Mouse (Mus musculus): ENCODE results near the gene Rnf44. TPM values are rescaled to one million over a fixed set of nuclear protein-coding genes. Genes with fewer than 3 reads are reported as not detected.

Rnf44 gene
- polyA plus RNA-seq, 1 experiment from 2014 or later = 115 TPM

DNA sequence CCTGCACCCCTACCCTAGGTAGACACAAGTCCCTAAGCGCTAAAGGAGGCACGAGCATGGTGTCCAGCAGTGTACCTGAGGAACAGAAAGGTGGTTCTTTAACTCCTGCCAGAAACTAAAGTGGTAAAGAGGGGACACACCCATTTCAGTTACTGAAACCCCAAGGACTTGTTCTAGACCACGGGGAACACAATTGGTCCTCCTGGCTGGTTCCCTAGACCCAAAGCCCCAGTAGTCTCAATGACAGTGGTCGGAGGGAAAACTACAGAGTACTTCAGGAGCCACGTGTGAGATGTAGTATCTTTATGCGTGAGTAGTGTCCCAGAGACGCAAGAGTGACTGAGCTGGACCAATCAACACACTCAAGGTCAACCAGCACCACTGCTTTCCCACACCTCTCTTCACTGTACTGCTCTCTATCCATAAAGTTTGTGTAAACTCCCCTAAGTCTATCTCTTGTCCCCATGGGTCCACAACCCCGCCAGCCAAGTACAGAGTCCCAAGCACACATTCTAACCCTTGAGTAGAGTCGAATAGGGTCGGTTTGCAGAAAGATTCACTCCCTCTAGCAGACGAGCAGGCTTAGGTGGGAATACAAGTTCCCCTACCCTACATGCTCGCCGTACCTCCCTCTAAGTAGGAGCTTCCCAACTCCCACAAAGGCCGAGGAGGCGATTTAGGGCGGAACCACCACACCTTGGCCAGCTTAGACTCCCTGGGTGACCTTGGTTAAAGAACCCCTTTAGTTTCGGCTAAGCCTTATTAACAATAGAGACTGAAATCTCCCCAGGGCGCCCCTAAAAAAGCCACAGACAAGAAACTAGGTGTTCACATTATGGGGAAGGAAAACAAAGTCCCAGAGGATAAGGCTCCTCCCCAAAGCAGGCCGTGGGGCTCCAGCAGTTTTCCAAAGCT is 7.3 kb downstream of the Rnf44 start:
- in situ Hi-C loops (cut with MboI; ENCODE audit: low pct_unique_long_range_greater_than_20kb) = loop anchor here (10.0 kb wide), 1 partner anchor 112 kb away; the partner anchor contains the start of gene Arl10
- ATAC-seq = peak; percentile 1
- ChIA-PET CTCF (interaction anchor here (1.2 kb wide), 1 partner anchor 124 kb away, joined by 3 read pairs; no protein-coding TSS in a partner anchor), POLR2A (interaction anchor here (1.0 to 1.1 kb wide), 2 partner anchors 65 to 78 kb away, joined by 3 read pairs; partner anchors contain the start of gene Faf2)
- TF ChIP-seq CTCF (IDR thresholded peaks at IDR 0.05) = no peak
- H3K27me3 ChIP-seq = no peaks in the 10 kb centered on the region
- DNase-seq (ENCODE audit: low read depth, low spot score) = no peak

DNA sequence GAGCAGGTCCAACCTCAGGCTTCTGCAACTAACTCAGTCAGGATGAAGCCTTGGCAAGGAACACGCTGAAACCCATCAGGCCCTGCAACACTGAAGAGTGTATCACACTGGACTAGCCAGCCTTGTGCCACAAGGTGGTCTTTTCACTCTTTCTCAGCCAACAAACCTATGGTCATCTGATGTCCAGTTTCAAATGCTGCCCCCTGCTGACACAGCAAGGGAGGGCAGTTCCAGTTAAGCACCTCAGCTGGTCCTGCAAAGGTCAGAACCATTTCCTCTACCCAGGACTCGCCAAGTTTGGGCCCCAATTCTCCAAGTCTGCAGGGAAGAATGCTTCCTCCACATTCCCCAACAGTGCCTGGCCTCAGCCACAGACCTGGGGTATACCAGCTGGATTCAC is 8.5 kb downstream of the Rnf44 start:
- ChIA-PET CTCF (interaction anchor here (0.9 to 2.2 kb wide), 6 partner anchors 9 to 64 kb away, joined by 3 to 8 read pairs (median 4); partner anchors contain the start of gene Faf2), POLR2A (interaction anchor here (0.9 kb wide), 1 partner anchor 217 kb away, joined by 3 read pairs; no protein-coding TSS in a partner anchor)
- ATAC-seq (no peak), DNase-seq (ENCODE audit: low read depth, low spot score) (no peak)
- H3K27me3 ChIP-seq = no peaks in the 10 kb centered on the region
- TF ChIP-seq CTCF (IDR thresholded peaks at IDR 0.05) = no peak
- in situ Hi-C loops (cut with MboI; ENCODE audit: low pct_unique_long_range_greater_than_20kb) = loop anchor here (10.0 kb wide), 1 partner anchor 110 kb away; the partner anchor contains the start of gene Arl10

DNA sequence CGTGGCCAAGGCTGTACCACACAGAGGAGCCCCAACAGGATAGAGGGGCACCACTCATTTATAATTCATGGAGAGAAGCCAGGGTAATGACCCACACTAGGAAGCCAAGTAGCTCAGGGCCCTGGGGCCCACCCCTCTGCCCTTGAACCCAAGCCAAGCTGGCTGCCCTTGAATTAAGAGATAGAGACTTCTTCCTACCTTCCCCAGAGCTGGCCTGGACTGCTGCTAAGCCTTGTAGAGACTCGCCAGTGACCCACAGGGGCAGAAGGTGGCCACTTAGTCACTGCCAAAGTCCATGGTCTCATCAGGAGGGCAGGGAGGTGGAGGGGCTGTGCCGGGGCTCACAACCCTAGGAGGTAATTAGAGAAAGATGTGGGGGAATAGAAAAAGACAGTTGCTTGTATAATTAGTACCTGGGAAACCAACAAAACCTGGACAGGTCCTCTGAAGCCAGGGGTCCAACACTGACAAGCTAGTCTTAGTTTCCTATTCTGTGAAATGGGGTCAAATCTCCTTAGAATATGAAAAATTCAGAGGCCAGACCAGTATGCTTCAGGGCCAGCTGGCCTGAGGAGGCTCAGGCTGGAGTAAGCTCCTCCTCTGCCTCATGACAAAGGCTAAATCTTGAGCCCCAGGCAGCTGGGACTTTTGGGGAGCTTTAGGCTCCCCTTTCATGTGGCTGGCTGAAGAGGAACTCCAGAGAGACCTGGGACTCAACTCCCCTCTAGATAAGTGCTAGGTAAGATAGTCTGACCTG is 9.4 kb downstream of the Rnf44 start:
- DNase-seq (ENCODE audit: low read depth, low spot score) (no peak), ATAC-seq (no peak)
- POLR2A ChIA-PET = no interaction called here
- in situ Hi-C loops (cut with MboI; ENCODE audit: low pct_unique_long_range_greater_than_20kb) = loop anchor here (10.0 kb wide), 1 partner anchor 110 kb away; the partner anchor contains the start of gene Arl10
- TF ChIP-seq CTCF (IDR thresholded peaks at IDR 0.05) = no peak
- no peaks in the 10 kb centered on the region for H3K27me3 ChIP-seq
- CTCF ChIA-PET = interaction anchor here (0.9 to 2.2 kb wide), 6 partner anchors 8 to 63 kb away, joined by 3 to 8 read pairs (median 4); partner anchors contain the start of gene Faf2

DNA sequence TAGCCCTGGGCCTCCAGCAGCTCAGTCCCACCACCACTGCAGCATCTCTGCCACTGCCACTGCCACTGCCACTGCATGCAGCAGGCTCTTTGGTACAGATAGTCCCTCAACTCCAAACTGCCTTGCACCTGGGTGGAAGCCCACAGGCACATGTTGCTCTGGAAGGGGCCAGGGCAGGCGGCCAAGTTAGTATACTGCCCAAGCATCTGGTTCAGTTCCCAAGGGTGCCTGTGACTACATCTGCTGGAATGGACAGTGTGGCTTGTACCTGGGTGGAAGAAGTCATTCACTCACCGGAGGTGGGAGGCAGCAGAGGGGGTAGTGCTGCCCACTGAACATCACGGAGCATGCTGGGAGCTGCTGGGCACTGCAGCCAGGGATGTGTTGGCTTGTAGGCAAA is 10.4 kb downstream of the Rnf44 start:
- H3K27me3 ChIP-seq = no peaks in the 10 kb centered on the region
- in situ Hi-C loops (cut with MboI; ENCODE audit: low pct_unique_long_range_greater_than_20kb) = loop anchor here (10.0 kb wide), 1 partner anchor 108 kb away; the partner anchor contains the start of gene Arl10
- no peak for TF ChIP-seq CTCF (IDR thresholded peaks at IDR 0.05)
- ATAC-seq (no peak), DNase-seq (ENCODE audit: low read depth, low spot score) (no peak)
- ChIA-PET POLR2A (interaction anchor here (0.9 kb wide), 1 partner anchor 12 kb away, joined by 3 read pairs; no protein-coding TSS in a partner anchor), CTCF (no interaction called here)

DNA sequence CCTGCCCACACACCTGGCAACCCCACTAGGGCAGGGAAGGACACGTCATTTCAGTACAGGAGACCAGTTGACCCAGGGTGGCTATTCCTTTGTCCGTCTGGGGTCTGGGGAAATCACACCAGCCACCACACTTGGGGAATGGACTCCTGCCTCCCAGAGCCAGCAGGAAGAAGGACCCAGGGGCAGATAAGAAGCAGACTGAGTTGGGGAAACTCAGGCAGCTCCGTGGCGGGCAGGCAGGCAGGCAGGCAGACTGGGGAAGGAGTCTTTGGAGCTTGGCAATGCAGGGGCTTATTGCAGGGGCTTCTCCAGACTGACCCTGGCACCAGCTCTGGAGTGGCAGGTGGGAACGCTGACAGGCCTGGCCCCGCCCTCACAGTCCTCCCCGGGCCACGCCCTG is 12.4 kb downstream of the Rnf44 start:
- no peaks in the 10 kb centered on the region for H3K27me3 ChIP-seq
- CTCF ChIA-PET = interaction anchor here (0.9 kb wide), 1 partner anchor 42 kb away, joined by 3 read pairs; no protein-coding TSS in a partner anchor
- POLR2A ChIA-PET = no interaction called here
- DNase-seq (ENCODE audit: low read depth, low spot score) = no peak
- TF ChIP-seq CTCF (IDR thresholded peaks at IDR 0.05) = no peak
- in situ Hi-C loops (cut with MboI; ENCODE audit: low pct_unique_long_range_greater_than_20kb) = loop anchor here (10.0 kb wide), 1 partner anchor 106 kb away; the partner anchor contains the start of gene Arl10
- ATAC-seq = no peak

DNA sequence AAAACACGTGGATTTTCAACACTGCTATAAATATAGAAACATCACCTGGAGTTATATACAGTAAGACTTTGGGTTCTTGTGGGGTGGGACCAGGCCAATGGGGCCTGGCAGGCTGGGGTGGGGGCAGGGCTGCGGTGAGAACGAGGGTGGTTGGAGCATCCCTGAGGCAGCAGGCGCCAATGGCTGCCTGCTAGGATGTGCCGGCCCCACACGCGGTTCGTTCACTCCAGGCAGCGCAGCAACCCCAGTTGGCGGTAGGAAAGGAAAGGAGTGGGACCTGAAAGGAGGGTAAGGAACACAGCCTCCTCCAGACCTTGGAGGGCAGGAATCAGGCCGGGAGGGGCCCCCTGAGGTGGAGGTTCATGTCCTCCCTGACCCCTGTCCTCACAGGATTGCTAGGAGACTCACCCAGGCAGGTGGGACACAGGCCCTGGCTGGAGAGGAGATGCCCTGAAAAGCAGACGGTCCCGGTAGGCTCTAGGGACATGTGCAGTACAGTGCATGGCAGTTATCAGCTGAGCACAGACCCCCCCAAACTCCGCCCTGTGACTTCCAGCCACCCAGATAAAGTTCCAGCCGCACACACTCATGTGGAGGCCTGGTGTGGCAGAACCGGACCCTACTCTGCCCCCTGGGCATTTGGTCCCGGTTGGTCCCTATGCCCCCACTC is 13.4 kb downstream of the Rnf44 start:
- no peak for TF ChIP-seq CTCF (IDR thresholded peaks at IDR 0.05)
- no peaks in the 10 kb centered on the region for H3K27me3 ChIP-seq
- ChIA-PET CTCF (no interaction called here), POLR2A (no interaction called here)
- ATAC-seq = no peak
- DNase-seq (ENCODE audit: low read depth, low spot score) = no peak
- in situ Hi-C loops (cut with MboI; ENCODE audit: low pct_unique_long_range_greater_than_20kb) = loop anchor here (10.0 kb wide), 1 partner anchor 106 kb away; the partner anchor contains the start of gene Arl10

DNA sequence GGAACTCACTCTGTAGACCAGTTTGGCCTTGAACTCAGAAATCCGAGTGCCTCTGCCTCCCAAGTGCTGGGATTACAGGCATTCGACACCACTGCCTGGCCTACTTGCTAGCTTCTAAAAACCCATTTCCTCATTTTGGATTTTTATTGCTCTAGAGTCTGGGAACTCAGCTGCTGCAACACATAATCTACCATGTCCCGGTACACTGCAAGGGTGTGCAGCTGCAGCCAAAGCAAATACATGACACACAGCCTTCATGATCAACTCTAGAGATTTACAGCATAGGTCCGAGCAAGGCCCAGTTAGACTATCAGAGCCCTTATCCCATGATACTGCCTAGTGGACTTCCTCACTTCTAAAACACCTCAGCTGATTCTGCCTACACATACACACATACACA is 15.4 kb downstream of the Rnf44 start:
- no peak for ATAC-seq
- ChIA-PET POLR2A (no interaction called here), CTCF (interaction anchor here (1.3 kb wide), 1 partner anchor 39 kb away, joined by 3 read pairs; no protein-coding TSS in a partner anchor)
- TF ChIP-seq CTCF (IDR thresholded peaks at IDR 0.05) = no peak
- H3K27me3 ChIP-seq = no peaks in the 10 kb centered on the region
- no peak for DNase-seq (ENCODE audit: low read depth, low spot score)
- in situ Hi-C loops (cut with MboI; ENCODE audit: low pct_unique_long_range_greater_than_20kb) = no loop called here

DNA sequence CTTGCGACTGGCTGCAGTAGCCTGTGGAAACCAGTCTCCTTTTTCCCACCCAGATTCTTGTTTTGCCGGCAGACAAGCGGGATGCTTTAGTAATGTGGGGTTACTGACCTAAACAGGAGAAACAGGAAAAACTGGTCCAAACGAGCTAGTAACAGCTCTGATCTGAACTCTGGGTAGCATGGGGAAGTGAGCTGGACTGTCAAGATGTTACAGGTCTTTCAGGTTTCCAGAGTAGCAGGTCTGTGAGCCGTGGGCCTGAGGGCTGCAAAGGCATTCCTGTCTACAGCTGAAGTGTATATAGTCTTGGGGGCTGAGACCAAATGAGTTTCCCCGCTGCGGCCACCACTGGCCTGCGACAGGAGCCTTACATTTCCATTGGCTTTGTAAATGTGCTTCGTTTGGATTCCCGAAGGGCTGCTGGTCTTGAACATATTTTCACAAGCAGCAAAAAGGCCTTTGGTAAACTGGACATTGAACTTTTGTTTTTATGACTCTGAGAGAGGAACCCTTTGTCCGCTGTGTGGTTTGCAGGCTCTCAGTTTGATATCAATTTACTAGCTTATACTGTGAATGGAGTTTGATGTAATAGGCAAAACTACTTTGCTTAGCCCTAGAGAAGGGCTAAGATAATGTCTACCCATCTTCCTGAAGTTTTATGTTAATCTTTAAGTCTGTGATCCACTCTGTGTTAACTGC is 17.7 kb downstream of the Rnf44 start:
- H3K27me3 ChIP-seq = no peaks in the 10 kb centered on the region
- no peak for TF ChIP-seq CTCF (IDR thresholded peaks at IDR 0.05)
- ATAC-seq = no peak
- ChIA-PET POLR2A (no interaction called here), CTCF (interaction anchor here (1.3 kb wide), 1 partner anchor 9 kb away, joined by 4 read pairs; no protein-coding TSS in a partner anchor)
- in situ Hi-C loops (cut with MboI; ENCODE audit: low pct_unique_long_range_greater_than_20kb) = no loop called here
- DNase-seq (ENCODE audit: low read depth, low spot score) = no peak

DNA sequence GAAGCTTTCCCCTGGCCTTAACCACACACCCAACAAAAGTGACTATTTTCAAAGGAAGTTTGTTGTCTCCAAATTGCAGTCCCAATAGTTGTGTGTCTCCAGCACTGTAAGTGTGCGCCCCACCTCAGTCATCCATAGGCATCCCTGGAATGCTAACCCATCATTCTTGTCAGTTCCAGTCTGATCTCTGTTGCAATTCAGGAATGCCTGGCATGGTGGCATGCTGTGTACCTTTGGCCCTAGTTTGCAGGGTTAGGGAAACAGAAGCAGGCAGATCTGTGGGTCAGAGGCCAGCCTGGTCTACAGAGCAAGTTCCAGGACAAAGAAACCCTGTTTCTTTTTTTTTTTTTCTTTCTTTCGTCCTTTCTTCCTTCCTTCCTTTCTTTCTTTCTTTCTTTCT is 23.2 kb downstream of the Rnf44 start:
- CTCF ChIA-PET = interaction anchor here (1.9 kb wide), 1 partner anchor 14 kb away, joined by 7 read pairs; no protein-coding TSS in a partner anchor
- peak; percentile 89 for ATAC-seq
- in situ Hi-C loops (cut with MboI; ENCODE audit: low pct_unique_long_range_greater_than_20kb) = no loop called here
- no peak for TF ChIP-seq CTCF (IDR thresholded peaks at IDR 0.05)
- no peaks in the 10 kb centered on the region for H3K27me3 ChIP-seq
- DNase-seq (ENCODE audit: low read depth, low spot score) = no peak
- POLR2A ChIA-PET = no interaction called here

Measured in Patski (cell line).